Mouse (Mus musculus) embryonic facial prominence, embryonic 15.5 days (tissue): ENCODE results near the gene Olfr644. TPM values are rescaled to one million over a fixed set of nuclear protein-coding genes. Genes with fewer than 3 reads are reported as not detected.

Source experiments
- ATAC-seq: fragments of 200-750 bp; cut with Nextera tagmentation; 2 replicates; pipeline ENCODE4 v1.8.0; 2017; ENCODE audit warnings: low read depth, moderate TSS enrichment; ENCODE audit not compliant: insufficient number of reproducible peaks, low FRiP score, low TSS enrichment
- H3K27ac ChIP-seq: fragments of 300-500 bp; sonication (generic); replicated peaks from 2 replicates; pipeline ENCODE4 v1.5.1; 2015; ENCODE audit warnings: mild to moderate bottlenecking, inconsistent platforms
- H3K27me3 ChIP-seq: fragments of 300-500 bp; sonication (generic); 2 replicates; pipeline ENCODE4 v1.6.1; 2015; ENCODE audit warnings: inconsistent platforms
- H3K36me3 ChIP-seq: fragments of 300-500 bp; sonication (generic); 2 replicates; pipeline ENCODE4 v1.6.1; 2015; ENCODE audit warnings: mild to moderate bottlenecking, inconsistent platforms
- H3K4me1 ChIP-seq: fragments of 300-500 bp; sonication (generic); 2 replicates; pipeline ENCODE4 v1.6.1; 2015; ENCODE audit warnings: inconsistent platforms
- H3K4me2 ChIP-seq: fragments of 300-500 bp; sonication (generic); replicated peaks from 2 replicates; pipeline ENCODE4 v1.6.1; 2015; ENCODE audit warnings: mild to moderate bottlenecking, inconsistent platforms
- H3K4me3 ChIP-seq: fragments of 300-500 bp; sonication (generic); replicated peaks from 2 replicates; pipeline ENCODE4 v1.5.1; 2015; ENCODE audit warnings: mild to moderate bottlenecking, inconsistent platforms
- H3K9ac ChIP-seq: fragments of 300-500 bp; sonication (generic); 2 replicates; pipeline ENCODE4 v1.6.1; 2015; ENCODE audit warnings: inconsistent platforms
- H3K9me3 ChIP-seq: fragments of 300-500 bp; sonication (generic); replicated peaks from 2 replicates; pipeline ENCODE4 v1.6.1; 2016; ENCODE audit warnings: inconsistent platforms
- WGBS: fragments of 180-500 bp; shearing (Covaris S2); methylation state at CpG from one replicate; pipeline ENCODE4 v1.1.7; 2015; 5-methylcytosine and 5-hydroxymethylcytosine counted together
- polyA plus RNA-seq: library from polyadenylated mRNA; unstranded; fragments of >200 nt; fragmentation: Nextera tagmentation; extraction: Ambion mirVana; gene quantifications from 2 replicates; pipeline ENCODE4 v1.2.1, GENCODE M21; 2015

The Olfr644 gene
- polyA plus RNA-seq = 0.13 and 0.32 TPM in 2 replicates

GRCm38 (mm10) chr7:104071769-104072168 lies at the start of gene Olfr644:
Olfr644 (minus strand) TSS chr7:104071869.
- no peak for ATAC-seq

DNA sequence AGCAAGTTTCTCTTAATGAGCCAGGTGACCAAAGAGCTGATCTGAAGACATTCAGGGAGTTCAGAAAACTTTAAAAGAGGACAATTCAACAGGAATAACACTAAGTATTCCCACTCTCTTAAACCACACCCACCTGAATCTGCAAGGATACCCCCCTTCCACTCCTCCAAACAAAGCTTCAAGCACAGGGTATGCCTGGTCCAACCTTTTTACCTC lies 33.0 kb upstream of the Olfr644 start, which contains the start of gene Olfr646:
Gene Olfr646 (plus strand): TSS at position 117 of the 216 bp plus-strand sequence.
- Histone ChIP-seq H3K36me3 (no peaks in the 10 kb centered on the region), H3K27ac (no peak within 1 kb of the TSS), H3K9me3 (no peaks in the 10 kb centered on the region), H3K4me3 (no peak within 1 kb of the TSS), H3K27me3 (no peaks in the 10 kb centered on the region), H3K4me2 (no peak within 1 kb of the TSS), H3K4me1 (no peaks in the 10 kb centered on the region), H3K9ac (no peak within 1 kb of the TSS)
- ATAC-seq = no peak

More at GRCm38 (mm10) chr7:104071769-104072168, at the start of gene Olfr644:
- H3K4me1 ChIP-seq = no peaks in the 10 kb centered on the region
- no peak within 1 kb of the TSS for H3K4me2 ChIP-seq
- no peaks in the 10 kb centered on the region for H3K27me3 ChIP-seq
- 62% methylated on average over 2 of the region's 2 CpGs for WGBS
- H3K27ac ChIP-seq = no peak within 1 kb of the TSS
- H3K36me3 ChIP-seq = no peaks in the 10 kb centered on the region
- no peak within 1 kb of the TSS for H3K4me3 ChIP-seq
- no peaks in the 10 kb centered on the region for H3K9me3 ChIP-seq
- H3K9ac ChIP-seq = no peak within 1 kb of the TSS

DNA sequence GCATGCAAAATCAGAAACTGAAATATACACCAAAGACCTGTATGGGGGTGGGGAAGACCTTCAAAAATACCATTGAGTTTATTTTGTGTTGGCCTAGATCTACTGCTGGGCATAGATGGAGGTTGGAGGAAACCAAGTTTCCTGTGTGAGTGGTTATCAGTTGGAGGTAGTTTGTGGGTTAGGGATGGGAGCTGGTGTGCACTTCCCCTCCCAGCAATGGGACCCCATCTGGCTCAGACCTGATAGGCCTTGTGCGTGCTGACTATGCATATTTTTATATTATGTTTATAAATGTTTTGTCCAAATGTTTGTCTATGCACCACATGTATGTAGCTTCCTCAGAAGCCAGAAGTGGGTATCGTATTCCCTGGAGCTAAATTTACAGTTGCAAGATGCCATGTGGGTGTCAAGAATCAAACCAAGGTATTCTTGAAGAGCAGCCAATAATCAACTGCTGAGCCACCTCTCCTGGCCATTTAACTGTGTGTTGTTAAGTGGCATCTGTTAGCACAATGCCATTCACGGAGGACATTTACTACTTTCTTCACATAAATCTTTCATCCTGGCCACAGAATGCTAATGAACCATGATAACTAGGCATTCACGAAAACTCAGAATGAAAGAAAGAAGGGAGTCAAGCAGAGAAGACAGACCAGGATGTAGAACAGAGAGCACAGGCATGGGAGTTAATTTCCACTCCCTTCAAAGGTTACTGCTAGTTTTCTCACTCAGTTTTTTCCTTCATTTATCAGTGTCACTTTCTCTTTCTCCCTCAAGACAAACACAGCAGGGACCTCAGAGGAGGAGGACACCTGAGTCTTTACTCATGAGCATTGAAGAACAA lies 32.5 kb upstream of the Olfr644 start:
- WGBS = 73% methylated on average over 4 of the region's 4 CpGs
- H3K4me1 ChIP-seq = no peaks in the 10 kb centered on the region
- no peak overlapping the region for H3K9ac ChIP-seq
- no peaks in the 10 kb centered on the region for H3K9me3 ChIP-seq
- no peaks in the 10 kb centered on the region for H3K27me3 ChIP-seq
- H3K36me3 ChIP-seq = no peaks in the 10 kb centered on the region
- no peak overlapping the region for H3K4me2 ChIP-seq
- H3K4me3 ChIP-seq = no peak overlapping the region
- H3K27ac ChIP-seq = no peak overlapping the region
- no peak for ATAC-seq

GRCm38 (mm10) chr7:104085365-104085764 lies 13.7 kb upstream of the Olfr644 start, which contains the start of gene Olfr645:
Olfr645 (minus strand) TSS chr7:104085465.
- no peak within 1 kb of the TSS for H3K4me2 ChIP-seq
- no peak within 1 kb of the TSS for H3K27ac ChIP-seq
- 46% methylated on average over 1 of the region's 1 CpGs for WGBS
- H3K36me3 ChIP-seq = no peaks in the 10 kb centered on the region
- H3K9me3 ChIP-seq = no peaks in the 10 kb centered on the region
- no peak for ATAC-seq
- H3K27me3 ChIP-seq = no peaks in the 10 kb centered on the region
- no peak within 1 kb of the TSS for H3K9ac ChIP-seq
- no peak within 1 kb of the TSS for H3K4me3 ChIP-seq
- H3K4me1 ChIP-seq = no peaks in the 10 kb centered on the region

DNA sequence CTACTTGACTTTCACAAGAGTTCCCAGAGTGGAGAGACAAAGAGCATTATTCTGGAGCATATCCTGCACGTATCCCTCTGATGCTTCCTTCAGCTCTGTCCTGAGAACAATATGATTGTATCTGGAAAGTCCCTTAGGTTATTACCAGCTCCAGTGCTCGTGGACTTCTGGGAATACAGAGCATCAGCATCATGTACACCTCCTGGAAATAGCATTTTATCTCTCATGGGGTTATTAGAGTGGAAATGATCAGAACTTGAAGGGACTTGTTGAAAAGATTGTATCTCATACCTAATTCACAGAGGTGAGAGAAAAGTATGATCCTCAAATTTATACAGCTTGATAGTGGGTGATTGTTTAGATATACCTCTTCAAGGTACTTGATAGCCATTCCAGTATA lies 10.3 kb downstream of the Olfr644 start, which contains the start of gene 4930516K23Rik:
Gene 4930516K23Rik (minus strand): TSS at position 101 of the 400 bp plus-strand sequence.
- no peak within 1 kb of the TSS for H3K4me2 ChIP-seq
- no peak within 1 kb of the TSS for H3K9ac ChIP-seq
- no peak within 1 kb of the TSS for H3K4me3 ChIP-seq
- no peak for ATAC-seq
- no peaks in the 10 kb centered on the region for H3K9me3 ChIP-seq
- H3K4me1 ChIP-seq = no peaks in the 10 kb centered on the region
- H3K36me3 ChIP-seq = no peaks in the 10 kb centered on the region
- WGBS = 40% methylated on average over 2 of the region's 2 CpGs
- H3K27ac ChIP-seq = no peak within 1 kb of the TSS
- no peaks in the 10 kb centered on the region for H3K27me3 ChIP-seq

GRCm38 (mm10) chr7:104059215-104059614 lies 12.5 kb downstream of the Olfr644 start:
- Histone ChIP-seq H3K36me3 (no peaks in the 10 kb centered on the region), H3K27me3 (no peaks in the 10 kb centered on the region), H3K4me3 (no peak overlapping the region), H3K4me2 (no peak overlapping the region), H3K27ac (no peak overlapping the region), H3K4me1 (no peaks in the 10 kb centered on the region), H3K9ac (no peak overlapping the region), H3K9me3 (no peaks in the 10 kb centered on the region)
- no peak for ATAC-seq
- 77% methylated on average over 1 of the region's 1 CpGs for WGBS

- Histone ChIP-seq H3K4me1 (no peaks in the 10 kb centered on the region), H3K36me3 (no peaks in the 10 kb centered on the region), H3K4me3 (no peak within 1 kb of the TSS), H3K9me3 (no peaks in the 10 kb centered on the region), H3K9ac (no peak within 1 kb of the TSS), H3K27me3 (no peaks in the 10 kb centered on the region), H3K27ac (no peak within 1 kb of the TSS), H3K4me2 (no peak within 1 kb of the TSS)
- WGBS = 55% methylated on average over 1 of the region's 1 CpGs
- ATAC-seq = no peak
Observed at GRCm38 (mm10) chr7:104052566-104052965, 19.1 kb downstream of the Olfr644 start, which contains the start of gene Olfr642. Olfr642 (minus strand) TSS chr7:104052666.

DNA sequence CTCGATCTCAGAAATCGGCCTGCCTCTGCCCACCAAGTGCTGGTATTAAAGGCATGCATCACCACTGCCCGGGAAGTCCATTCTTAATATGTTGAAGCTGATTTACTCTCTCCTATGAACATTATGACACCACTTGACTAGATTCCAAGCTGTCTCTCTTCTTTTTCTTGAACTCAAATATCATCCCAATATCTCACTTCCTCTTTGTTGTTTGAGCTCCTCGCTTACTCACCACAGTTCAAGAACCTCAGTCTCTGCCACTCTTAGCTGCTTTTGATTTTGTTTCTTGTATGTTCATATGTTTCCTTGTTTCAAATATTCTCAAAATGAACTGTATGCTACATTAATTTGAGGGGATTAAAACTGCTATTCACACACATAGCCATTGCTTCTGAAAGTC lies 20.9 kb downstream of the Olfr644 start:
- 90% methylated on average over 4 of the region's 4 CpGs for WGBS
- H3K27ac ChIP-seq = no peak overlapping the region
- H3K4me1 ChIP-seq = no peaks in the 10 kb centered on the region
- no peak overlapping the region for H3K9ac ChIP-seq
- ATAC-seq = no peak
- H3K4me3 ChIP-seq = no peak overlapping the region
- H3K9me3 ChIP-seq = no peaks in the 10 kb centered on the region
- no peaks in the 10 kb centered on the region for H3K27me3 ChIP-seq
- H3K4me2 ChIP-seq = no peak overlapping the region
- H3K36me3 ChIP-seq = no peaks in the 10 kb centered on the region

DNA sequence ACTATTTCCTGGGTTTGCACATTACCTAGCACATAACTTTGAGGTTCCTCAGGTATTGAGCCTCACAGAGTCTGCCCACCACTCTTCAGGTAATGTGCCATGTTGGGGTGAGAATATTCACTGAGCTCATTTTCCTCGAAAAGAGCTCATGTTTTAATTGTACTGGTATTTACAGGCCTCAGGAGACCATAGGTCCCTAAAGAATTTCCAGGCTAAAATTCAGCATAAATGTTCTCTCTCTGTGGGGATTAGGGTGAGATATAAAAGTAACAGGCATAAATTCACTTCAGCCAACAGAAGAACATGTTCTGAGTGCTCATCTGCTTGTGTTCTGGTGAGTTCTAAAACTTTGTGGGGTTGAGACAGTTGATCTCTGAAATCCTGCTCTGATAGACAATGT lies 36.5 kb downstream of the Olfr644 start, which contains the start of gene Olfr641:
Gene Olfr641 (plus strand): TSS at position 301 of the 400 bp plus-strand sequence.
- no peaks in the 10 kb centered on the region for H3K9me3 ChIP-seq
- no peak within 1 kb of the TSS for H3K9ac ChIP-seq
- no peaks in the 10 kb centered on the region for H3K27me3 ChIP-seq
- no peaks in the 10 kb centered on the region for H3K4me1 ChIP-seq
- no peak within 1 kb of the TSS for H3K4me2 ChIP-seq
- H3K36me3 ChIP-seq = no peaks in the 10 kb centered on the region
- WGBS = 48% methylated on average over 1 of the region's 1 CpGs
- no peak within 1 kb of the TSS for H3K4me3 ChIP-seq
- no peak for ATAC-seq
- no peak within 1 kb of the TSS for H3K27ac ChIP-seq

DNA sequence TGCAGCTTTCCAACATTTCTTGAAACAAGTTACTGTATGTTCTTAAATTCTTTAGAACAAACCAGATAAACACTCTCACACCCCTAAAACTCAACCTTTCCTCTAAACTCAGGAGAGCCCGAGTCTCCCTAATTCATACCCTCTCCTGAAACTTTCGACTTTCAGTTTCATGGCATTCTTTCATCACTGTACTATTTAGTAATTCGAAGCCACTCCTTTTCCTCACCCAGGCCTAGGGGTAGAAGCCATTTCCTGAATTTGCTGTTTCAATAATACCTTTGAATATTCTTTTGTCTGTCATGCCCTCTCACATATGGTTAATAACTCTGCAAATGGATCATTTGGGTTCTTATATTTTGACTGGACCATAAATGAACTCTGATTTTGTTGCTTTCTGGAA lies 44.7 kb downstream of the Olfr644 start:
- ATAC-seq = no peak
- H3K9ac ChIP-seq = no peak overlapping the region
- no peak overlapping the region for H3K4me3 ChIP-seq
- H3K4me2 ChIP-seq = no peak overlapping the region
- H3K4me1 ChIP-seq = no peaks in the 10 kb centered on the region
- H3K27ac ChIP-seq = no peak overlapping the region
- H3K9me3 ChIP-seq = no peaks in the 10 kb centered on the region
- H3K36me3 ChIP-seq = no peaks in the 10 kb centered on the region
- no peaks in the 10 kb centered on the region for H3K27me3 ChIP-seq
- 72% methylated on average over 3 of the region's 3 CpGs for WGBS

DNA sequence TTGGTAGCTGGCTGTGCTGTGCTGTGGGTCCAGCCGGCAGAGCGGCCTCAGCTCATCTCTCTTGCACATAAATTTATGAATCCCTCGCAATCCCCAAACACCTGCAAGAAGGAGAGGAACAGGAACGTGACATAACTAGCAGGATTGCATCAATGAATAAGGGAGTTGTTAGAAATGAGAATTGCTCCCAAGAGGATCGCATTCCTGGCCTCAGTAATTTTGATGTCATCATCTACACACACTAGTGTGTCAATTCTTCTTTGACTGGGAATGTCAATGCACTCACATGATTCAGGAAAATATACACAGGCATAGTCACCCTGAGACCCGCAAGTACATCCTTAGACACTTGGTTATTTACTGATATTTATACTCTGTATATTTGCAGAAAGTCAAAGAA lies 46.2 kb downstream of the Olfr644 start, which contains the start of gene Olfr640:
Gene Olfr640 (minus strand): TSS at position 101 of the 400 bp plus-strand sequence.
- H3K4me1 ChIP-seq = no peaks in the 10 kb centered on the region
- ATAC-seq = no peak
- no peak within 1 kb of the TSS for H3K4me2 ChIP-seq
- no peaks in the 10 kb centered on the region for H3K9me3 ChIP-seq
- H3K4me3 ChIP-seq = no peak within 1 kb of the TSS
- H3K27me3 ChIP-seq = no peaks in the 10 kb centered on the region
- no peak within 1 kb of the TSS for H3K27ac ChIP-seq
- H3K9ac ChIP-seq = no peak within 1 kb of the TSS
- WGBS = 78% methylated on average over 6 of the region's 6 CpGs
- H3K36me3 ChIP-seq = no peaks in the 10 kb centered on the region

GRCm38 (mm10) chr7:104021651-104022050 lies 50.0 kb downstream of the Olfr644 start:
- Histone ChIP-seq H3K27ac (no peak overlapping the region), H3K9ac (no peak overlapping the region), H3K9me3 (no peaks in the 10 kb centered on the region), H3K36me3 (no peaks in the 10 kb centered on the region), H3K4me3 (no peak overlapping the region), H3K4me1 (no peaks in the 10 kb centered on the region), H3K4me2 (no peak overlapping the region), H3K27me3 (no peaks in the 10 kb centered on the region)
- no peak for ATAC-seq
- WGBS = 88% methylated on average over 6 of the region's 6 CpGs
